Mouse (Mus musculus): ENCODE measurements at regions not wholly inside any gene's neighbourhood (a gene's known extent, or its start where the extent isn't known, plus 50 kb on each side); places are given as distances from the start of the nearest gene placed in this dataset.

- no peak for DNase-seq
Measured at GRCm38 (mm10) chr6:91573487-91573886, 57.8 kb downstream of the Lsm3 start.

- no peak for DNase-seq
Measured at GRCm38 (mm10) chr6:91574414-91574813, 58.7 kb downstream of the Lsm3 start.

DNA sequence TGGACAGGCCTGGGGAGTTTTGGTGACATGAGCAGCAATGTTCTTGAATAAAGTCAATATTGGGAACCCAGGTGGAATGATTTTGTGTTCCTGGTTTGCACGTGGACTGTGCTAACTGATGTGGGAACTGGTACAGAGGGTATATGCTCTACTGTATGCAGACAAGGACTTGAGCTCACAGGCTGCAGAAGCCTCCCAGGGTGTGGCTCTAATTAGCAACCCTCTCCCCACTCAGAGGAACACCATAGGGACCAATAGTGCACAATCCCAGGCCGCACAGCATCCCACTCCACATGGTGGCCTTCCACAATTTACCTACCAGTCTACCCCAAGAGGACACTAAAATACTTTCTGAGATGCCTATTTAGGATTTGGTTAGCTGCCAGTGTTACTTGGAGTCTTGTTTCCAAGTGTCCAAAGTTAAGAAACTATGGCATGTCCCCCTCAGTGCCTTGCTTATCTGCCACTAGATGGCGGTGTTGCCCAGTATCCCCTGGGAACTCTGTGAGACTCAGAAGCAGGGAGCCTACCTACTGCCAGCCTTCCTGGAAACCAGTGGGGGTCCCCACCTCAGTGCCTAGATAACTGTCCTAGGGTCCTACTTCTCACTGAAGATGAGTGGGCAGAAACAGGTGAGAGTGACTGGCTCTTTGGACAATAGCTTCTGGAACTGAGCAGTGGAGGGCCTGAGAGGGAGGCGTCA is 60.1 kb downstream of the Lsm3 start:
- peak; percentile 69 for DNase-seq

GRCm38 (mm10) chr6:91576906-91577305 is 61.2 kb downstream of the Lsm3 start:
- DNase-seq = peak; percentile 90

DNA sequence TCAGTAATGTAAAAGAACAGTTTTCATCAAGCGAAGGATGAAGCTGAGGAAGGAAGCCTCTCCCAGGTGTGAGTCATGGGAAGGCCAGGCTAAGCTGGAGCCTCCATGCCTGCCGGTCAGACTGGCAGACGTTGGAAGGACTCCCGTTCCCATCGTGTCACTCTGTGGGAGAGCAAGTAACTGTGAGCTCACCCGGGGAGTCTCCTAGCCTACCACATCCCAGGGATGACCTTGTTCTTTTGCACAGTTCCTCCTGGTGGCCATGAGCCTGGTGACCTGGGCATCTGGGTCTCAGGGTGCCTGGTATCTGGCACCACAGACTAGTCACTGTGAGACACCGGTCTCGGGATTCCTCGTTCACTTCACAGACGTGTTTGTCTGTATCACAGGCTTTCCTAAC is 63.9 kb downstream of the Lsm3 start:
- no peak for DNase-seq

GRCm38 (mm10) chr6:91580607-91581006 is 64.9 kb downstream of the Lsm3 start:
- DNase-seq = no peak

DNA sequence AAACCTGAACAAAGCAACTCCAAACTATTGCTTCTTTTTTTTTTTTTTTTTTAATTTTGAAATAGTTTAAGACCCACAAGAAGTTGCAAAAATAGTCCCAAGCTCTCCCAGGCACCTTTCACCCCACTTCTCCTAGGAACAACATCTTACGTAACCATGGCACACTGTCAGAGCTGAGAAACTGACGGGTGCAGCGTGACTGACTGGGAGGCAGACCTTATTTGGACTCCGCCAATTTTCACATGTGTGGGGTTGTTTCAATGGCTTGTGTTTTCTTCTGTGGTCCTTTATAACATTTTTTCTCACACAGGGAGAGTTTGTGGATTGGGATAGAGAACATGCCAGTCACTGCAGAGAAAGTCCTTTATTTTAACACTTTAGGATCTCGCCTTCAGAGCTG is 66.6 kb downstream of the Lsm3 start:
- no peak for DNase-seq

DNA sequence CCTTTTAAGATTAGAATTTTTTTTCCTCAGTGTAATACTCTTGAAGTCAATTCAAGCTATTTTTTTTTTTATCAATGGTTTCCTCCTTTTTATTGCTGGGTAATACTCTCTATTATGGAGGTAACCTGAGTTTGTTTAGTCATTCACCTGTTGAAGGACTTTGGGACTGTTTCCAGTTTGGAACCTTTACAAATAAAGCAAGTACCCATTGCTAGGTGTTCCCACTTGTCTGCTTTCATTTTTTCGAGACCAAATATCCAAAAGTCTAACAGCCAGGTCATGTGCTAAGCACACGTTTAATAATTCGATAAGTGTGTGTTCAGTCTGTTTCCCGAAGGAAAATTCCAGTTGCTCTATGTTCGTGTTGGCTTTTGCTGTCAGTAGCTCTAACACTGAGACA is 67.6 kb downstream of the Lsm3 start:
- DNase-seq = no peak

DNA sequence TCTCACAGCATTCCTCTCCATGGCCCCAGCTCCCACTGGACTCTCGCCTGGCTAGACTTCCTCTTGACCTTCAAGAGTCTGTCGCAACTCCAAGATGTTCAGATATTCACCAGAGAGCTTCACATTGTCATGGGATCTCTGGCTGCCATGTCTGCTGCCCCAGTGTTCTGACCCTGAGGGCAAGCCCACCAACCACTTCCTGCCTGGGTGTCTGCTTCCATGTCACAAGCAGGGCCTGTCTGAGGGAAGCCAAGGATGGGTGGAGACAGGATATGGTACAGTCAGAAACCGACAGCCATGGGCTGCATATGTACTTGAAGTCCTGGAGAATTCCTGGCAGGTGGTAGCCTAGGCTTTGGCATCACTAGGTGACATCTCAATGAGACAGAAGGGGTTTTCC is 69.8 kb downstream of the Lsm3 start:
- no peak for DNase-seq

DNA sequence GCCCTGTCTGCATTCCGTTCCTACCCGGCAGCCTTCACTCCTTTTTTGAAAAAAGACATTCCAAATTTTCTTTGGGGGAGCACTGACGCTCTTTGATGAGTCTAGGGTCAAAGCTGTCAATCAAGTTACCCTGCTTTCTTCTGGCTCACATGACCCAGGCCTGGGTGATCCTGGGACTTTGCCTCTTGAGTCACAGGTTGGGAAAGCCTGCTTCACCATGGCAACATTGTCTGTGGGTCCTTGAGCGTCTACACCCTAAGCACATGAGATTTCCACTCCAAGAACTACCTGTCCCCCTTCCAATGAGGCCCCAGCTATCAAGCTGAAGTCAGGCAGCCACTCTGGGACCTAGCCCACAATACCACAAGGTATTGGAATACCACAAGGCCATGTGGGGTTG is 73.5 kb downstream of the Lsm3 start:
- no peak for DNase-seq

- DNase-seq = no peak
Measured at GRCm38 (mm10) chr6:91590395-91590794, 74.7 kb downstream of the Lsm3 start.

DNA sequence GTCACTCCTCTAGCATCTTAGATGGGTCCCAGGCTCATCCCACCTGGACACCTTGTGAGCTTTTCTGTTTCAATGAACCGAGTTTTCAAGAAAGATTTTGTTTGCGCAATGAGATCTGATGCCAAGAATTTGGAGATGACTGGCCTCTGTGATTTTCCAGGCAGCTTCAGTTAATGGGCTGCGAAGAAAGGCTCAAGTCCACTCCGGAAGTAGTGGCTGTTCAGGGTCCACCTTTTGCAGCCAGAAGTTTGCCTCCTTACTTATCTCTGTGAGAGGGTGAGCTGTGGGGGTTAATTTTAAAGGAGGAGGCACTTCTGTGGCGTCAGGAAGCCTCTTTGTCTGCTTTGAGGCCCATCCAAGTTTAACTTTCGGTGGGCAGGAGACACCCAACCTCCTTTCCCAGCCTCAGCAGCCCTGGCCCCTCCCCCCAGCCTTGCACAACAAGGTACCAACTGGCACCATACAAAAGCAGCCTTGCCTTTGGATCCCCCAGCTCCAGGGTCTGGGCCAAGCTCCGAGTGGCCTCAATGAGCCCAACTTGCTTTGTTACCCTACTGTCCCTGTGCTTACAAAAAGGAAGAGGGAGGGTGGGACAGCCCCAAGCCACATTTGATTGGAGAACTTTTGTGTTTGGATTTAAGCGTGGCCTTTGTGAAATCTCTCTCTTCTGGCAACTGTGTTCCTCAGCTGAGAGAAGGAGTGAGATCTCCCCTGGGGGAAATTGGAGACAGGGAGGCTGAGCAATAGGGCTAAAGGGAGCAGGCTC is 75.3 kb downstream of the Lsm3 start:
- DNase-seq = no peak

- no peak for DNase-seq
Measured at GRCm38 (mm10) chr6:91592651-91593050, 76.9 kb downstream of the Lsm3 start.

DNA sequence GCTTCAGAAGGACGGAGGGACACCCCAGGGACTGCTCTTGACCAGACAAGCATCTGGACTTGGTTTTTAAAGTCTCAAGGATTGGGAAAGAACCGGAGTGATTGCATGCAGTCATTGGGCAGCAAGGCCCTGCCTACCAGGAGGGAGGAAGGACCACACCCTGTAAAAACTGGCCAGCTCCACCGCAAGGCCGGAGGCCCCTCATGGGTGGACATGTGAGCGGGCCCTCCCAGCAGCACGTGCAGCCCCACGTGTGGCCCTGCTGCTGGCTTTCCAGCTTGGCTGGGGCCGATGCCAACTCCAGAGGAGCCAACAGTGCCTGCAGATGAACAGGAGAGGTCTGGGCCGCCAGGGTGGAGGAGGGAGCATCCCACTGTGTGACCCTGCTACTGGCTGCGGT is 83.2 kb downstream of the Lsm3 start:
- peak; percentile 51 for DNase-seq

DNA sequence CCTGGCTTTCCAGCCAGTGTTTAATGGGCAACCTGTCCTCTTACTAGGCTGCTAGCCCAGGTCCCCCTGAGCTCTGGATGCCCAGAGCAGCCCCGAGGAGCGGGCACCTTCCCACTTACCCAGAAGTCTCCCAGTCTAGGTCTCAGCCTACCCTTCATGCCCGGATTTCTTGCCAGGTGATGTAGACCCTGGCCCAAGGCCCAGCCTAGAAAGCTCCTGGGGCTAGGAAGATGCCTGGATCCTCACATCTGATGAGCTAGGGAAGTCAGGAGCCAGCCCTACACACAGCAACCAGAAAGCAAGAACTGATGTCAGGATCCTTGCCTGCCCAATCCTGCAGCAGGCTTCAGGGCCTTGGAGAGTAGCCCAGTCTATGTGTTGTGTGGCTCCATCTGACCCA is 83.7 kb upstream of the Slc6a6 start:
- no peak for DNase-seq

- no peak for DNase-seq
Measured at GRCm38 (mm10) chr6:91606634-91607215, 77.1 kb upstream of the Slc6a6 start.

DNA sequence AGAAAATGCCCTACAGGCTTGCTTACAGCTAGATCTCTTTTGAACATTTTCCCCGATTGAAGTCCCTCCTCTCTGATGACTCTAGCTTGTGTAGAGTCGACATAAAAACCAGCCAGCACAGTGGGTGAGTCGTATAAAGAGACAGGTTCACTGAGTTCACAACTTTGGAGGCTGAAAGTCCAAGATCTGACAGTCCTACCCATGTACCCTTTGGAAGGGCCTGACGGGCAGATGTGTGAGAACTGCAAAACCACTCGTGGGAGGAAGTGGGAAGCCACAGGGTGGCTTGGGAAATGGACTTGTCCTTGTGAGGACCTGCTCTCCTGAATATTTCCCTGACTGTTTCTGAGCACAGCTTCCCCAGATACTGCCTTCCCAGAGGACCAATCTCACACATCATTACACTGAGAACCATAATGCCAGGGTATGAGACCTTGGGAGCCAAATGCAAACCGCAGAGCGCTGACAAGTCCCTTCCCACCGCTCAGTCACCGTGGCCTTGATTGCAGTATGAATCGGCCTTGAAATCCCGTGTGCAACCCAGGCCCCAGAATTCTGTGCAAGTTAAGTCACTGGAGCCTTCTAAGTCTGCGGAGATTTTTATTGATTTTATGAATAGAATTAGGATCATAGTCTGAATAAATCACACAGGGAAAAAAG is 76.1 kb upstream of the Slc6a6 start:
- DNase-seq = no peak

- no peak for DNase-seq
Measured at GRCm38 (mm10) chr6:91609671-91610070, 74.2 kb upstream of the Slc6a6 start.

DNA sequence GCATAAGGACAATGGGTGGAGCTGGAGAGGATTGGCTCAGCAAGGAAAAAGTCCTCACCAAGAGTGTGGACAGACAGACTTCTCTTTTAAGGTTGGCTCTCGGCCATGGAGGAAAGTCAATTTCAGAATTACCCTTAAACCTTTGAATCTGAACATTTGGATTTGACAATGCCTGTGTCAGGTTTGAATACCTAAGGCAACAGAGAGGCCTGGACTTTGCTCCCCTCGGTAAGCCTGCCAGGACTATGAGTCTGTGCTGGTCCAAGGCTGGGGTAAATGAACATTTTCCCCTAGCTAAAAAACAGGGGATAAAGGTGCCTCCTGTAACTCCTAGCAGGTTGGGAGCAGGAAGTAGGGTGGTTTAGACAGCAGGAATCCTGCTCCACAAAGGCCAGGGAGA is 68.8 kb upstream of the Slc6a6 start:
- DNase-seq = no peak

DNA sequence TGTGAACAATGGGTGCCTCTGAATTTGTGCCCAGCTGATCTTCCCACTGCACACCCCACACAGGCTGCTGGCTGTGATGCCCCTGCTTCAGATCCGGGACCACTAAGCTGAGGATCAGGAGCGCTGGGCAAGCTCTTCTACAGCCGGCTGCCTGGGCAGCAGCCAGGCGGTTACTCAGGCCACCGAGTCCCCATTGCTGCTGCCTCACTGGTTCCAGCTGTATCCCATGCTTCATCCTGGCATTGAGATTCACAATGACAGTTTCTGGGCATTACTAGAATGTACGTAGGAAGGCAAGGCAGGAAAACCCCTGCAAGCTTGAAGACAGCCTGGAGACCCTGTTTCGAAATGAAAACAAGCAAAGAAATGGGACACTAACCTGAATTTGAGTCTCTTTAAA is 67.3 kb upstream of the Slc6a6 start:
- no peak for DNase-seq

- DNase-seq = peak; percentile 25
Measured at GRCm38 (mm10) chr6:91617031-91617596, 66.7 kb upstream of the Slc6a6 start.

- DNase-seq = no peak
Measured at GRCm38 (mm10) chr6:91617685-91618084, 66.2 kb upstream of the Slc6a6 start.

- no peak for DNase-seq
Measured at GRCm38 (mm10) chr6:91619009-91619408, 64.8 kb upstream of the Slc6a6 start.

Data from cerebellum, adult 9-11 months (tissue).